Mouse (Mus musculus) forebrain, embryonic 15.5 days (tissue): ENCODE measurements around the gene Tmed2. TPM values are rescaled to one million over a fixed set of nuclear protein-coding genes. Genes with fewer than 3 reads are reported as not detected.
A peak's percentile ranks its signal among the peaks of the same experiment; 100 is the strongest.
"Not testable (repeated sequence)": the region's sequence is repeated elsewhere in the genome, so short reads cannot be mapped to it uniquely, and the experiment has no call there.

Source experiments
- ATAC-seq: fragments of 200-750 bp; cut with Nextera tagmentation; replicated peaks from 2 replicates; pipeline ENCODE4 v1.8.0; 2017; ENCODE audit warnings: mild to moderate bottlenecking, moderate TSS enrichment, moderate library complexity
- H3K27ac ChIP-seq: fragments of 300-500 bp; sonication (generic); replicated peaks from 2 replicates; pipeline ENCODE4 v1.5.1; 2015; ENCODE audit warnings: mild to moderate bottlenecking, inconsistent platforms
- H3K27me3 ChIP-seq: fragments of 300-500 bp; sonication (generic); 2 replicates; pipeline ENCODE4 v1.6.1; 2015; ENCODE audit warnings: inconsistent platforms
- H3K36me3 ChIP-seq: fragments of 300-500 bp; sonication (generic); 2 replicates; pipeline ENCODE4 v1.6.1; 2015; ENCODE audit warnings: mild to moderate bottlenecking, inconsistent platforms
- H3K4me1 ChIP-seq: fragments of 300-500 bp; sonication (generic); 2 replicates; pipeline ENCODE4 v1.6.1; 2015; ENCODE audit warnings: inconsistent platforms
- H3K4me2 ChIP-seq: fragments of 300-500 bp; sonication (generic); replicated peaks from 2 replicates; pipeline ENCODE4 v1.6.1; 2015; ENCODE audit warnings: mild to moderate bottlenecking, inconsistent platforms
- H3K4me3 ChIP-seq: fragments of 300-500 bp; sonication (generic); 2 replicates; pipeline ENCODE4 v1.5.1; 2015; ENCODE audit warnings: mild to moderate bottlenecking, inconsistent platforms
- H3K9ac ChIP-seq: fragments of 300-500 bp; sonication (generic); replicated peaks from 2 replicates; pipeline ENCODE4 v1.6.1; 2015; ENCODE audit warnings: mild to moderate bottlenecking, inconsistent platforms
- H3K9me3 ChIP-seq: fragments of 300-500 bp; sonication (generic); 2 replicates; pipeline ENCODE4 v1.6.1; 2016; ENCODE audit warnings: inconsistent platforms
- WGBS: fragments of 180-500 bp; shearing (Covaris S2); methylation state at CpG from one replicate; pipeline ENCODE4 v1.1.7; 2015; ENCODE audit warnings: mixed read lengths; 5-methylcytosine and 5-hydroxymethylcytosine counted together
- polyA plus RNA-seq: library from polyadenylated mRNA; unstranded; fragments of >200 nt; fragmentation: Nextera tagmentation; extraction: Ambion mirVana; gene quantifications from 2 replicates; pipeline ENCODE4 v1.2.1, GENCODE M21; 2015

The Tmed2 gene
- polyA plus RNA-seq: 372 and 377 TPM in 2 replicates

DNA sequence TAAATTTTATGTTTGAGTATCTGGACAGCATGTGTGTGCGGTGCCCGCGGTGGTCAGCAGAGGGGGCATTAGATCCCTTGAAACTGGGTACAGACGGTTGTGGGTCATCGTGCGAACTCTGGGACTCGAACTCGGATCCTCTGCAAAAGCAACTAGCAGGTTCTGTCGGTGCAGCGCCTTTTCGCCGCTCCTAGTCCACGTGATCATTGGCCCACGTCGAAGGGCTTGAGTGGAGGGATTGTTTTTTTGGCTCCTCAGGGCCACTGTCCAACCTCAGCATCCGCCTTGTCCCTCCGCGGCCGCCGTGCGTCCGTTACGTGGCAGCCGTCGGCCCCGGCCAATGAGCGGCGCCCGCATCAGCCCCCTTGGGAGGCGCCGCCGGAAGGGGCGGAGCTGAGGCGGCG, at the start of gene Tmed2:
Tmed2 (plus strand) TSS at position 313 of the 404 bp plus-strand sequence.
- Histone ChIP-seq H3K9ac (peak within 1 kb of the TSS; percentile 62), H3K36me3 (peaks cover 20% of the 10 kb centered on the region), H3K4me3 (peak within 1 kb of the TSS; percentile 97), H3K4me1 (peaks cover 22% of the 10 kb centered on the region), H3K27me3 (no peaks in the 10 kb centered on the region), H3K9me3 (no peaks in the 10 kb centered on the region), H3K27ac (peak within 1 kb of the TSS; percentile 68), H3K4me2 (peak within 1 kb of the TSS; percentile 87)
- WGBS: under 1% methylated on average over 35 of the region's 35 CpGs
- ATAC-seq: peak; percentile 97

DNA sequence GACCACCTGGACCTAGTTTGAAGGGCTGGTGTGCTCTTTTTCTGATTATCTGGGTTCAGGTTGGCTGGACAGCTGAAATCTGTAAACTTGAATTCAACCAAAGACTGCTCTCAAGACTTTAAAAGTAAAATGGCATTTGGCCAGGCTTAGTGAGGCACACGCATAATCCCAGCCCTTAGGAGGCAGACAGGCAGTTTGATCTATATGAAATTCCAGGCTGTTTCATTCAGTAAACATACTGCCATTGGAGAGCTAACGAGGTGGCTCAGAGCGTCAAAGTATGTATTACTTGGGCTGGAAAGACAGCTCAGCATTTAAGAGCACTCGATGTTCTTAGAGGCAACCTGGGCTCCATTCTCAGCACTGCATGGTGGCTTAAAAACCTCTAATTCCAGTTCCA, 48.8 kb upstream of the Tmed2 start:
- 45% methylated on average over 4 of the region's 4 CpGs for WGBS
- no peak overlapping the region for H3K4me3 ChIP-seq
- H3K9me3 ChIP-seq: no peaks in the 10 kb centered on the region
- no peak for ATAC-seq
- no peaks in the 10 kb centered on the region for H3K27me3 ChIP-seq
- no peak overlapping the region for H3K4me2 ChIP-seq
- peaks cover 20% of the 10 kb centered on the region for H3K36me3 ChIP-seq
- H3K27ac ChIP-seq: no peak overlapping the region
- H3K4me1 ChIP-seq: peaks cover 11% of the 10 kb centered on the region
- H3K9ac ChIP-seq: no peak overlapping the region

DNA sequence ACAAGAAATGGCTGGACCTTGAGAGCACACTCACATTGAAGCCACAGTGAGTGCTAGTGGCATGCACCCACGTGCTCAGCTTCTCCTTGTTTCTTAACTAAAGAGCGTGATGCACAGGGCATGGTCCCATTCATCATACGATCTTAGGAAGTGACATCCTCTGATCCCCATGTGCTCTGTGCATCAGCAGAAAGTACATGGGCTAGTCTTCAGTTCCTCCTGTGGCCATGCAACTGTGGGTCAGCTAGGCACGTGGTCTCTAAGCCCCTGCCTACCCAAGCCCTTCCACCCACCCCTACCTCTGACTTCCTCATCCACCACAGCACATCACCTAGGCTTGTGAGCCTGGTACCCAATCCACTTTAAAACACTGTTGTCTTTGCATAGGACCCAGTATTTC, 47.9 kb upstream of the Tmed2 start:
- H3K27me3 ChIP-seq: no peaks in the 10 kb centered on the region
- H3K36me3 ChIP-seq: peaks cover 20% of the 10 kb centered on the region
- H3K4me2 ChIP-seq: no peak overlapping the region
- no peak overlapping the region for H3K9ac ChIP-seq
- peaks cover 11% of the 10 kb centered on the region for H3K4me1 ChIP-seq
- 89% methylated on average over 4 of the region's 4 CpGs for WGBS
- H3K27ac ChIP-seq: no peak overlapping the region
- no peak for ATAC-seq
- no peaks in the 10 kb centered on the region for H3K9me3 ChIP-seq
- H3K4me3 ChIP-seq: no peak overlapping the region

DNA sequence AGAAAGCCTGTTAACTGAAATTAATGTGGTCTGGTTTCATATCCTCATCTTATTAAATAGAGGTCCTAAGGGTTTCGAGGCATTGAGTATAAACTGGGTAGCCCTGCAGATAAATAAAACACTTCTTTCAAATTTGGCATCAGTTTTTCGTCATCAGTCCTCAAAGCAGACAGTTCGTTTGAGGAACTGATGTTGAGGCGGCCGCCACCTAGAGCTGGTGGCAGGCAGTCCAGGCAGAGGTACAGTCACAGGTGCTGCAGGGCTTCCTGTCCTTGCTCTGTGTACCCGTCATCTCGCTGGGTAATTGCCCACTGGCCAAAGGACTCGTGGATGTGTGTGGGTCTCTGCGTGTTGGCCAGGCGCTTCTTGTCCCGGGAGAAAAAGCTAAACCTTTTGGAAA, 47.0 kb upstream of the Tmed2 start:
- H3K4me3 ChIP-seq: no peak overlapping the region
- H3K9me3 ChIP-seq: no peaks in the 10 kb centered on the region
- WGBS: 90% methylated on average over 11 of the region's 11 CpGs
- H3K4me2 ChIP-seq: no peak overlapping the region
- no peak for ATAC-seq
- no peaks in the 10 kb centered on the region for H3K27me3 ChIP-seq
- H3K4me1 ChIP-seq: peaks cover 11% of the 10 kb centered on the region
- no peak overlapping the region for H3K9ac ChIP-seq
- H3K36me3 ChIP-seq: peaks cover 20% of the 10 kb centered on the region
- no peak overlapping the region for H3K27ac ChIP-seq

DNA sequence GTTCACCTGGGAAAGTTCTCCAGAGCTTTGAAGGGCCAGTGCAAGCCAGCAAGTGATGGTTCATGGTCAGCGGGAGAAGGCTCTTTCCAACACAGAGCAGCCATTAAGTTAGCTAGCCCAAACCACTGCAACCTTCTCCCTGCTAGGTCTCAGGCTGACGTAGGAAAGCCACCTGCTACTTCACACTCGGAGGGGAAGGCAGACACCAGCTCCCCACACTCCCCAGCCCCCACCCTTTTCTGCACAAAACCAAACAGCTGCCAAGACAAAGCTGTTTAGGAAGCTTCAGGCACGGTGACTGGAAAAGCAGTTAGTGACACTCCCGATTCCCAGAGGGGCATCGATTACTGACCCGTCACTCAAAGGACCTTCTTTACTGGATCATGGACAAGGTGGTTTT, 44.9 kb upstream of the Tmed2 start:
- H3K4me3 ChIP-seq: no peak overlapping the region
- H3K9me3 ChIP-seq: no peaks in the 10 kb centered on the region
- peaks cover 14% of the 10 kb centered on the region for H3K36me3 ChIP-seq
- 59% methylated on average over 7 of the region's 7 CpGs for WGBS
- no peak overlapping the region for H3K9ac ChIP-seq
- H3K27ac ChIP-seq: peak overlapping the region; percentile 51
- H3K4me1 ChIP-seq: peaks cover 11% of the 10 kb centered on the region
- H3K4me2 ChIP-seq: no peak overlapping the region
- no peaks in the 10 kb centered on the region for H3K27me3 ChIP-seq
- no peak for ATAC-seq

DNA sequence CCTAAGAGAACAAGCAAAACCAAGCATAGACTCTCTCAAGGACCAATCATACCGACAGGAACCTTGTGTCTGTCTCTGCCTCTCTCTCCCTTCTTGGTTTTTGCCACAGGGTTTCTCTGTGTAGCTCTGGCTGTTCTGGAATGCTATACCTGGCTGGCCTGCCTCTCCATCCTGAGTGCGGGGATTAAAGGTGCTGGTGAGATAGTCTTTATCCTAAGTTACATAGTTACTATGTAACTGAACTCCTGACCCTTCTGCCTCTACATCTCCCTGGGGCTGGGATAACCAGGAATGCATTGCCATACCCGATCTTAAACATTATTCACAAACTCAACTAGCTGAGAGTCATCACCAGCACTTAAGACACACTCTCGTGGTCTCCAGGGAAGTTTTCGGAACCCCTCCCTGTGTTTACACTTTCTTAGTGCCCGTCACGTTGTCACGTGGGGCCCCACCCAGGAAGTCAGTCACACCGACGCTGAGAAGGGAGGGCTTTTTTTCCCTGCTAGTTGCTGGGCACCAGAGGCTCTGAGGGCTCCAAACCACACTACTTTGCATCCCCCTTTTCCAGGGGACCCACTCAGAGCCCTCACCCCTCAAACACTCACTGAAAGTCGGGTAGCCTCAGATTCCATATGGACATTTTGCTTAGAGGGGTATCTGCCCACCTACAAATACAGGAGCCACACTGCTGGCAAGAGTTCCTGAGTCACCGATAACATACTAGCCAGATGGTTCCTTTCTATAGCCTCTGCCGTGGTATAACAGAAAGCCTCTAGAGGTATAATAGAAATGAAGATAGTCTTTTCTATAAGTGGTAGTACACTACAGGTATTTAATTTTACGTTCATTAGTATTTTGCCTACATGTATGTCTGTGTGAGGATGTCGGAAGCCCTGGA, 43.6 kb upstream of the Tmed2 start:
- peaks cover 6% of the 10 kb centered on the region for H3K36me3 ChIP-seq
- no peak overlapping the region for H3K4me2 ChIP-seq
- ATAC-seq: no peak
- no peak overlapping the region for H3K4me3 ChIP-seq
- H3K4me1 ChIP-seq: peaks cover 11% of the 10 kb centered on the region
- no peaks in the 10 kb centered on the region for H3K27me3 ChIP-seq
- no peaks in the 10 kb centered on the region for H3K9me3 ChIP-seq
- H3K9ac ChIP-seq: no peak overlapping the region
- 89% methylated on average over 15 of the region's 15 CpGs for WGBS
- H3K27ac ChIP-seq: no peak overlapping the region; the same call in 1 of the 2 replicates

DNA sequence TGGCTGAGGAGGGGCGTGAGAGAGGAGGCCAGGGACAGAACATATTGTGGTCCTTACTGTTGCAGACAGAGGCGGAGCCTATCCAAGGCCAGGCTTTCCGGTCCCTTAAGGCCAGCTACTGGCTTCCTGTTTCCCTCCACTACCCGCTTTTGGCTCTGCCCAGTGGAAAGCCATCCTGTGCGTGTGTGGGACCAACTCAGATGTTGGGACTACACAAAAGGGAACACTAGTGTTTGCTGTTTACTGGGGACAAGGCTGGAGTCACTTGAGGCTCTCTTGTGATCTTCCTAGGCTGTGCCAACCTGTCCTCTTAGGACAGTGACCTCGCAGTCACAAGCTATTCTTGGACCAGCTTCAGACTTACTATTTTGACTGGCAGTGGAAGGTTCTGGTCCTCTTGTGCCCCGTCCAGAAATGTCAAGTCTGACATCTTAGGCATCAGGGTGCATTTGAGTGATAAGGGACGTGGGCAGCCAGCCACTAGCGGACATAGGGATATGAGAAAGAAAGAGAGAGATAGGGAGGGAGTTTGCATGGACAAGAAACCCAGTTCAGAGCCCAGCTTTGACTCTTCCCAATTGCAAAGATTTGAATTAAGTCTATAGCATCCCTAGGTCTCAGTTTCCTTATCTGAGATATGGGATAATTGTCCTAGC, 42.1 kb upstream of the Tmed2 start:
- no peak overlapping the region for H3K27ac ChIP-seq
- H3K36me3 ChIP-seq: peaks cover 7% of the 10 kb centered on the region; the same call in 1 of the 2 replicates
- WGBS: 83% methylated on average over 9 of the region's 9 CpGs
- peaks cover 11% of the 10 kb centered on the region for H3K4me1 ChIP-seq
- no peak overlapping the region for H3K4me2 ChIP-seq
- no peak for ATAC-seq
- H3K4me3 ChIP-seq: no peak overlapping the region
- H3K9ac ChIP-seq: no peak overlapping the region
- H3K27me3 ChIP-seq: no peaks in the 10 kb centered on the region
- no peaks in the 10 kb centered on the region for H3K9me3 ChIP-seq

DNA sequence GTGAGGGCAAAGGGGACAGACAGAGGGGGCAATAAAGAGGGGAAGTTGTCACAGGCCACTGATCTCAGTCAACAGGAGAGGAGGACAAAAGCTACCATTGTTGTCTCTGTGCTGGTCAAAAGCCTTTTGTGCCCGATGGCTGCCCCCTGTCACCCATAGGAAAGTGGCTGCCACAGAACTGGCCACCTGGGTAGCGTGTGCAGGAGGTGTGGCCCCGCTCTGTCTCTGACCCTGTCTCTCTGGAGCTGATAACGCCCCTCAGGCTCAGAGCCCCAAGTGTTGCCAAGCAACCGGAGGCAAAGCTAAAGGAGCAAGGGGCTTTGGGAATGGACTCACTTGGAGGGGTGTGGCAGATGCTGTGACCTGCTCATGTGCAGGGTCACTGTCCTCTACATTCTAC, 41.5 kb upstream of the Tmed2 start:
- Histone ChIP-seq H3K27ac (no peak overlapping the region), H3K4me1 (peaks cover 11% of the 10 kb centered on the region), H3K4me2 (no peak overlapping the region), H3K27me3 (no peaks in the 10 kb centered on the region), H3K9ac (no peak overlapping the region), H3K9me3 (no peaks in the 10 kb centered on the region), H3K4me3 (no peak overlapping the region), H3K36me3 (peaks cover 7% of the 10 kb centered on the region; the same call in 1 of the 2 replicates)
- WGBS: 24% methylated on average over 5 of the region's 5 CpGs
- no peak for ATAC-seq

DNA sequence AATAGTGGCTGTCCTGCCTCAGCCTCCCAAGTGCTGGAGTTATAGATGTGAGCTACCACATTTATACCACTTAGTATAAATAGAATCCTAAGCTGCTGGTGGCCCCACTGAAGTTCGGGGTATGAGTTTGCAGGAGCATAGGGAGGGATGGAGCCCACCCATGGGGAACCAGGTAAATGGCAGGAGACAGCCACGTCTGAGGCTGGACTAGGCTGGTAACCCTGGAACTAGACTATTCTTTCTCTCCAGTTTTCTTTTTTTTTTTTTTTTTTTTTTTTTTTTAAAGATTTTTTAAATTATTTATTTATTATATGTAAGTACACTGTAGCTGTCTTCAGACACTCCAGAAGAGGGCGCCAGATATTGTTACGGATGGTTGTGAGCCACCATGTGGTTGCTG, 40.5 kb upstream of the Tmed2 start:
- not testable (repeated sequence) for H3K9ac ChIP-seq, H3K27ac ChIP-seq, H3K36me3 ChIP-seq, H3K4me3 ChIP-seq, ATAC-seq, H3K9me3 ChIP-seq, H3K27me3 ChIP-seq, H3K4me2 ChIP-seq
- 77% methylated on average over 4 of the region's 4 CpGs for WGBS
- H3K4me1 ChIP-seq: peaks cover 11% of the 10 kb centered on the region

DNA sequence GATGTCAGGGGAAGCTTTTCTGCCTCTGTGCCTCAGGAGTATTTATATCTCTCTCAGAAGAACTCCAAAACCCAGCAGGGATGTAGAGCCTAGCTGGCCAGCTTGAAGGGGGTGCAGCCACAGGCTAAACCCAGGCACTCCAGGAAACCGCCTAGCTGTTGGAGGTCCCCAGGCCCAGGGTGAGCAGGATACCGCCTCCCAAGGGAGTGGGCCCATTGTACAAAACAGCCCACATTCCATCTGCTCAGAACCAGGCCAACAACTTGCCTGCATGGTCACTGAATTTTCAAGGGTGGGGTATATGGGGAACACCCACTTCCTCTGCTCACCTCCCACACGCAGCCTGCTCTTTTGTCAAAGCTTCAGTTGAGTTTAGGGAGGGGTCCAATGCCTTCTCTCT, 39.9 kb upstream of the Tmed2 start:
- no peak overlapping the region for H3K4me3 ChIP-seq
- H3K4me1 ChIP-seq: peaks cover 7% of the 10 kb centered on the region
- no peaks in the 10 kb centered on the region for H3K27me3 ChIP-seq
- over 99% methylated on average over 3 of the region's 3 CpGs for WGBS
- ATAC-seq: no peak
- H3K9ac ChIP-seq: no peak overlapping the region
- H3K4me2 ChIP-seq: no peak overlapping the region
- H3K9me3 ChIP-seq: no peaks in the 10 kb centered on the region
- H3K27ac ChIP-seq: no peak overlapping the region
- H3K36me3 ChIP-seq: peaks cover 7% of the 10 kb centered on the region; the same call in 1 of the 2 replicates

DNA sequence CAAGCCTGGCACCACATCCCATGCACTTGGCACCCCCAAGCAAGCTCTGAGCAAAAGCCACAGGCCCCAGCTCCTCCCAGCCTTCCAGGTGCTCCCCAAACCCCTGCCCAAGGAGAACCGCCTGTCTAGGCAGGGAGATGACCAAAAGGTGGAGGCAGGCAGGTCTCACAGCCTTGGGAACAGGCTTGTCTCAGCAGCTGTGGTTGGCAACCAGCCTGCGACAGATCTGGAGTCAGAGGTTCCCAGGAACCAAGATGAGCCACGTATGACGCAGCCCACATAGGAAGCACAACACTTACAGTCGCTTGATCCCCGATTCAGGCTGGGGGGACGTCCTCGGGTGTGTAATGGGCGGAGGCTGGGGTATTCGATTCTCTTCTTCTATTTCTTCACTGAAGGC, 39.0 kb upstream of the Tmed2 start:
- ATAC-seq: no peak
- Histone ChIP-seq H3K9ac (no peak overlapping the region), H3K9me3 (no peaks in the 10 kb centered on the region), H3K4me1 (no peaks in the 10 kb centered on the region), H3K27me3 (no peaks in the 10 kb centered on the region), H3K4me3 (no peak overlapping the region), H3K27ac (no peak overlapping the region), H3K4me2 (no peak overlapping the region), H3K36me3 (peaks cover 7% of the 10 kb centered on the region; the same call in 1 of the 2 replicates)
- 94% methylated on average over 10 of the region's 10 CpGs for WGBS

DNA sequence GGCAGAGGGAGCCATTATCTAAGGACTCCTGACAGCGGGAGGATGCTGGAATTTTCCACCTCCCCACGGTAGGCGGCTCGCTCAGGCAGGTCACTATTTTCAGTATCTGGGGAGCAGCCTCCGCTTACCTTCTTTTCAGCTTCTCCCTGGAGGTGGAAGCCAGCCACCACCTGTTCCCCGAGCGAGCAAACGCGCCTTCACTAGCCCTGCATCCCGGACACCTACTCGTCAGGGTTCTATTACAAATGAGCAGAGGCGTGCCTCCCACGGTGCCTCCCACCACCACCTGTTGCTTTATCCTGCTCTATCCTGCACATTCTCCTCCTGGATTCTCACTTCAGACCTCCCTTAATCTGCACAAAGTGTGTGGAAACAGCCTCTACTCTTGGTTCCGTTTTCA, 36.8 kb upstream of the Tmed2 start:
- Histone ChIP-seq H3K4me1 (no peaks in the 10 kb centered on the region), H3K9me3 (no peaks in the 10 kb centered on the region), H3K4me3 (no peak overlapping the region), H3K27ac (no peak overlapping the region), H3K9ac (no peak overlapping the region), H3K36me3 (peaks cover 7% of the 10 kb centered on the region; the same call in 1 of the 2 replicates), H3K4me2 (no peak overlapping the region), H3K27me3 (no peaks in the 10 kb centered on the region)
- 61% methylated on average over 14 of the region's 14 CpGs for WGBS
- ATAC-seq: no peak
